Mouse (Mus musculus) embryonic facial prominence, embryonic 15.5 days (tissue): ENCODE results near the gene Wipf1. TPM values are rescaled to one million over a fixed set of nuclear protein-coding genes. Genes with fewer than 3 reads are reported as not detected.

Experiments
- ATAC-seq: fragments of 200-750 bp; cut with Nextera tagmentation; 2 replicates; pipeline ENCODE4 v1.8.0; 2017; ENCODE audit warnings: low read depth, moderate TSS enrichment; ENCODE audit not compliant: insufficient number of reproducible peaks, low FRiP score, low TSS enrichment
- H3K27ac ChIP-seq: fragments of 300-500 bp; sonication (generic); replicated peaks from 2 replicates; pipeline ENCODE4 v1.5.1; 2015; ENCODE audit warnings: mild to moderate bottlenecking, inconsistent platforms
- H3K27me3 ChIP-seq: fragments of 300-500 bp; sonication (generic); 2 replicates; pipeline ENCODE4 v1.6.1; 2015; ENCODE audit warnings: inconsistent platforms
- H3K36me3 ChIP-seq: fragments of 300-500 bp; sonication (generic); 2 replicates; pipeline ENCODE4 v1.6.1; 2015; ENCODE audit warnings: mild to moderate bottlenecking, inconsistent platforms
- H3K4me1 ChIP-seq: fragments of 300-500 bp; sonication (generic); 2 replicates; pipeline ENCODE4 v1.6.1; 2015; ENCODE audit warnings: inconsistent platforms
- H3K4me2 ChIP-seq: fragments of 300-500 bp; sonication (generic); replicated peaks from 2 replicates; pipeline ENCODE4 v1.6.1; 2015; ENCODE audit warnings: mild to moderate bottlenecking, inconsistent platforms
- H3K4me3 ChIP-seq: fragments of 300-500 bp; sonication (generic); replicated peaks from 2 replicates; pipeline ENCODE4 v1.5.1; 2015; ENCODE audit warnings: mild to moderate bottlenecking, inconsistent platforms
- H3K9ac ChIP-seq: fragments of 300-500 bp; sonication (generic); 2 replicates; pipeline ENCODE4 v1.6.1; 2015; ENCODE audit warnings: inconsistent platforms
- H3K9me3 ChIP-seq: fragments of 300-500 bp; sonication (generic); replicated peaks from 2 replicates; pipeline ENCODE4 v1.6.1; 2016; ENCODE audit warnings: inconsistent platforms
- WGBS: fragments of 180-500 bp; shearing (Covaris S2); methylation state at CpG from one replicate; pipeline ENCODE4 v1.1.7; 2015; 5-methylcytosine and 5-hydroxymethylcytosine counted together
- polyA plus RNA-seq: library from polyadenylated mRNA; unstranded; fragments of >200 nt; fragmentation: Nextera tagmentation; extraction: Ambion mirVana; gene quantifications from 2 replicates; pipeline ENCODE4 v1.2.1, GENCODE M21; 2015

Gene Wipf1
- polyA plus RNA-seq, 1 experiment from 2014 or later = 20.0 TPM

DNA sequence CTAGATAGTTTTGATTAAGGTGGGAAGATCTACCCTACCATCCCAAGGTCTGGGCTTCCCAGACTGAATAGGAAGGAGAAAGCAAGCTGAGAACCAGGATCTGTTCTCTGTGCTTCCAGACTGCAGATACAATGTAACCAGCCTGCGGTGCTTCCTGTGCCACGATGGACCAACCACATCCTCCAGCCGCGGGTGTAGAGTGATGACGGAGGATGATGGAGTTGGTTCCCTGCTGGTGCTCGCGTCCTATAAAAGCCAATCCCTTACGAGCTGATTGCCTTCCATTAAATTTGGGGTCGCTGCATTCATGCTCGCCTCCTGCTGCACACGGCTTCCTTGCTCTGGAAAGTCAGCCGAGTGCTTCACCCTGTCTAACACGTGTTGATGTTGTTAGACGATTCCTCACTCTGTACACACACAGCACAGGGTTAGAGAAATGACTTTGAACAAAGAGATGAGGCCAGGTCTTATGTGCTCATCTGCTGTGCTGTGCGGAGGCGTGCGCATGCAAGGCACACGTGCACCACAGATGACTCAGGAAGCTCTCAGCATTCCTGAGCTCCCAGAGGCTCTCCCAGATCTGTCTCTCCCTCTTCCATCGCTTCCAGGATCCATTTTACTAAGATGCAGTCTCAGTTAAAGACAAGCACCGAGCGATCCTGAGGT is 100.6 kb downstream of the Wipf1 start:
- Histone ChIP-seq H3K9me3 (no peaks in the 10 kb centered on the region), H3K9ac (no peak overlapping the region; the same call in 1 of the 2 replicates), H3K4me1 (peaks cover 20% of the 10 kb centered on the region), H3K27me3 (no peaks in the 10 kb centered on the region), H3K27ac (peak overlapping the region; percentile 81), H3K4me2 (no peak overlapping the region), H3K36me3 (peaks cover 19% of the 10 kb centered on the region), H3K4me3 (no peak overlapping the region)
- 42% methylated on average over 21 of the region's 21 CpGs for WGBS
- ATAC-seq = peak; percentile 69; the same call in 1 of the 2 replicates

GRCm38 (mm10) chr2:73427293-73427692 is 102.2 kb downstream of the Wipf1 start:
- ATAC-seq = no peak
- H3K4me1 ChIP-seq = peaks cover 16% of the 10 kb centered on the region
- no peak overlapping the region for H3K4me2 ChIP-seq
- no peaks in the 10 kb centered on the region for H3K9me3 ChIP-seq
- no peak overlapping the region for H3K27ac ChIP-seq
- H3K9ac ChIP-seq = no peak overlapping the region
- no peaks in the 10 kb centered on the region for H3K27me3 ChIP-seq
- WGBS = 50% methylated on average over 1 of the region's 1 CpGs
- H3K36me3 ChIP-seq = 0 out of 2 replicates have a peak, but pooled peaks cover 6% of the 10 kb centered on the region
- H3K4me3 ChIP-seq = no peak overlapping the region

DNA sequence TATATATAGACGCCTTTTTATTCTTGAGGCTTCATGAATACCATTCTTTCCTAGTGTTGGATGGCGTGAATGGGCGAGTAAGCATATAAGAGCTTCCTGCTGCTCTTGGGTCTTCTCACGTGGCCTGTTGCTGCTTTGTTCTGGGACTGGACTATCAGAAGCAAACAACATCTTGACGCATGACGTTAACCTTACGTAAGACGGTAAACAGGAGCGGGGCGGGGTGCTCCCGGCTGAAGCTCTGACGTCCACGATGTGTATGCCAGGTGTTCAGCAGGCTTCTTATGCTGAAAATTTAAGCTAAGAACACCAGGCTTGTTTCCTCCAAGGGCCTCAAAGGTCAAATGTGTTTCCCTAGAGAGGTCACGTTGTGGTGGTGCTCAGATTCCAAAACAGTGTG is 103.7 kb downstream of the Wipf1 start:
- Histone ChIP-seq H3K9ac (no peak overlapping the region), H3K36me3 (no peaks in the 10 kb centered on the region), H3K9me3 (no peaks in the 10 kb centered on the region), H3K4me2 (no peak overlapping the region), H3K27ac (no peak overlapping the region), H3K4me1 (peaks cover 7% of the 10 kb centered on the region), H3K4me3 (no peak overlapping the region), H3K27me3 (no peaks in the 10 kb centered on the region)
- no peak for ATAC-seq
- 74% methylated on average over 14 of the region's 14 CpGs for WGBS

DNA sequence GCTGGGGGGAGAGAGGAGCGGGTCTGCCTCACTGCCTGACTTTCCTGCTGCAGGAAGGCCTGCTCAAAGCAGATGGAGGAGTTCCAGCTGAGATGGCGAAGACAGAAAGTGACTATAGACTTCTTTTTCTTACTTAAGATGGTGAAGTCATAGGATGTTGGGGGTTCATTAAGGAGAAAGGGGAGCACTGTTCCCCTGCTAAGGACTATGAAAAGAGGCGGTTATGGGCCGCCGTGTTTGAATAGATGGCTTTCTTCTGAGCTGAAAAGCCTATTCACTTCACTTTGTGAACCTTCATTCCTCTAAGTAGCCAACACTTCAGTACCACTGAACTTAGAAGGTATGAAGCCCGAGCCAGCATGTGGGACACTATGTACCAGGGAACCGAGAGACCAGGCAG is 109.8 kb downstream of the Wipf1 start:
- Histone ChIP-seq H3K4me1 (no peaks in the 10 kb centered on the region), H3K4me3 (no peak overlapping the region), H3K27ac (no peak overlapping the region), H3K9ac (no peak overlapping the region), H3K4me2 (no peak overlapping the region), H3K27me3 (no peaks in the 10 kb centered on the region), H3K36me3 (no peaks in the 10 kb centered on the region), H3K9me3 (no peaks in the 10 kb centered on the region)
- 72% methylated on average over 7 of the region's 7 CpGs for WGBS
- no peak for ATAC-seq

DNA sequence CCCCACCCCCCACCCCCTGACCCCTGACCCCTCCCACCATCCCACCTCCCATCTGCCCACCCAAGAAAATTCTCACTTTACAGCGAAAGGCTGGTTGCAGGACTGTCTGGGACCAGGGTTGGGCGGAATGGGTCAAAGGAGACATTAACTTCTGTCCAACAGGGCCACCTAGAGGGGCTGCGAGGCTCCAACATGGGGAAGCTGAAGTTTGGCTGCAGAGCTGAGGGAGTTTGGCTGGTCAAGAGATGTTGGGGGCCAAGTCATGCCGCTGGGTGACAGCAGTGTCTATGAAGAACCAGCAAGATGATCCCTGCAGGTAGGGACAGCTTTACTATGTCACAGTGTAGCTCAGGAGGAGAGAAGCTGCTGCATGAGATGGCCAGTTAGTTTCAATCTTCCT is 110.2 kb downstream of the Wipf1 start:
- Histone ChIP-seq H3K27me3 (no peaks in the 10 kb centered on the region), H3K4me3 (no peak overlapping the region), H3K4me2 (no peak overlapping the region), H3K4me1 (no peaks in the 10 kb centered on the region), H3K27ac (no peak overlapping the region), H3K9me3 (no peaks in the 10 kb centered on the region), H3K36me3 (no peaks in the 10 kb centered on the region), H3K9ac (no peak overlapping the region)
- ATAC-seq = no peak
- WGBS = 50% methylated on average over 4 of the region's 4 CpGs

DNA sequence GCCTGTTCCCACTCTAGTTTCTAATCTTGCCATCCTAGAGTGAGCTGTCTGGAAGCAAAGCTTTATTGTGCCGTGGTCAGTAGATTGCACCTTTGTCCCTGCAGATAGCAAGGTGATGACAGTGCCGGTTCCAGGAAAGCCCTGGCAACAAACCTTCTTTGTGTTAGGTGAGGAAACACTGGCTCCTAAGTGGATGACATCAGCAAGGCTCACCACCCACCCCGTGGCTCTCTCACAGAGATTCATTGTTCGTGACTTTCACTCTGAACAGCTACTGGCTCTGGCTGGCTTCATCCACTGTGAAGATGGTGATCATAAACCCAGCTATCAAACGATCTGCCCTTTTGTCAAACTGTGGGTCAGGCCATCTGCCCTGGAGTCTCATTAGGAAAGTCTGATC is 113.6 kb downstream of the Wipf1 start:
- H3K9me3 ChIP-seq = no peaks in the 10 kb centered on the region
- H3K4me1 ChIP-seq = no peaks in the 10 kb centered on the region
- H3K27ac ChIP-seq = no peak overlapping the region
- no peak overlapping the region for H3K9ac ChIP-seq
- 40% methylated on average over 5 of the region's 5 CpGs for WGBS
- H3K4me3 ChIP-seq = no peak overlapping the region
- H3K4me2 ChIP-seq = no peak overlapping the region
- no peaks in the 10 kb centered on the region for H3K27me3 ChIP-seq
- H3K36me3 ChIP-seq = no peaks in the 10 kb centered on the region
- ATAC-seq = no peak

DNA sequence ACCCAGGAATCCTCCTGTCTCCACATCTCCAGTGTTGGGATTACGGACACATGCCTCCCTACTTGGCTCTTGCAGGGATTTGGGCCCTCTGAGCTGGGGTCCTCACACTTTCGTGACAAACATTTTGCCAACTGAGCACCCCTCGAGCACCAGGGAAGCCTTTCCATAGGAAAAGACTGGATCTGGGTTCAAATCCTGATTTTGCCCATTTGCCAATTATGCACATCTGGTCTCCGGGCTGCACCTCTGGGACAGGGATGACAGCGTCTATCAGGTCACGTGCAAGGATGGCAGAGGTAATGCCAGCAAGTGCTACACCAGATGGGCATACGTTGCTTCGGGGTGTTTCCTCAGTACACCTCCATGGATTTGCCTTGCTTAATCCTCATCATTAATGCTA is 119.5 kb downstream of the Wipf1 start:
- no peak overlapping the region for H3K9ac ChIP-seq
- no peaks in the 10 kb centered on the region for H3K36me3 ChIP-seq
- no peaks in the 10 kb centered on the region for H3K27me3 ChIP-seq
- 88% methylated on average over 8 of the region's 8 CpGs for WGBS
- H3K4me3 ChIP-seq = no peak overlapping the region
- H3K9me3 ChIP-seq = no peaks in the 10 kb centered on the region
- no peak overlapping the region for H3K4me2 ChIP-seq
- H3K27ac ChIP-seq = no peak overlapping the region
- ATAC-seq = no peak
- H3K4me1 ChIP-seq = no peaks in the 10 kb centered on the region

- Histone ChIP-seq H3K4me1 (no peaks in the 10 kb centered on the region), H3K4me2 (no peak overlapping the region), H3K27me3 (no peaks in the 10 kb centered on the region), H3K9ac (no peak overlapping the region), H3K9me3 (no peaks in the 10 kb centered on the region), H3K36me3 (no peaks in the 10 kb centered on the region), H3K4me3 (no peak overlapping the region), H3K27ac (no peak overlapping the region)
- ATAC-seq = no peak
- WGBS = 62% methylated on average over 4 of the region's 4 CpGs
These were observed 121.9 kb downstream of the Wipf1 start for GRCm38 (mm10) chr2:73407662-73408061.

- Histone ChIP-seq H3K4me3 (no peak overlapping the region), H3K4me2 (no peak overlapping the region), H3K36me3 (no peaks in the 10 kb centered on the region), H3K27me3 (no peaks in the 10 kb centered on the region), H3K4me1 (0 out of 2 replicates have a peak, but pooled peaks cover 2% of the 10 kb centered on the region), H3K27ac (no peak overlapping the region), H3K9ac (no peak overlapping the region), H3K9me3 (no peaks in the 10 kb centered on the region)
- ATAC-seq = no peak
- WGBS = 87% methylated on average over 9 of the region's 9 CpGs
These were observed 123.1 kb downstream of the Wipf1 start for GRCm38 (mm10) chr2:73406336-73406915.

DNA sequence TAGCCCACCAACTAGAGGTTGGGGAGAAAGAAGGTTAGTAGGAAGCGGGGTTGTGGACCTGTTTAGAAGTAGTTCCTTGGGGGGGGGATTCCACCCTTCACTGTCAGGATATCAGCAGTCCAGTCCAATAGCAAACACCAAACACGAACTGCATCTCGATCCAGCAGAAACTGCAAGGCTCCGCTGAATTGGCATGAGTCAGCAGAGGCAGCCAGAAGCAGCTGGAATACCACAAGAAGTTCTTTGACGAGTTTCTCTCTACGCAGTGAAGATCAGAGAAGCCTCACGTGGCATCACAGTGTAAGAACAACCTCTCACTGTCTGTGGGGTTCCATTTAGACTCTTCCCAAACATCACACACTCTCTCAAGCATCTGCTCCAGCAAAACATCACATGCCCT is 124.6 kb downstream of the Wipf1 start:
- no peaks in the 10 kb centered on the region for H3K9me3 ChIP-seq
- H3K9ac ChIP-seq = no peak overlapping the region
- no peaks in the 10 kb centered on the region for H3K36me3 ChIP-seq
- H3K4me1 ChIP-seq = 0 out of 2 replicates have a peak, but pooled peaks cover 3% of the 10 kb centered on the region
- ATAC-seq = no peak
- H3K4me2 ChIP-seq = no peak overlapping the region
- no peak overlapping the region for H3K4me3 ChIP-seq
- no peaks in the 10 kb centered on the region for H3K27me3 ChIP-seq
- H3K27ac ChIP-seq = no peak overlapping the region
- 90% methylated on average over 7 of the region's 7 CpGs for WGBS

- H3K27me3 ChIP-seq = no peaks in the 10 kb centered on the region
- no peaks in the 10 kb centered on the region for H3K36me3 ChIP-seq
- H3K4me3 ChIP-seq = no peak overlapping the region
- H3K4me1 ChIP-seq = 0 out of 2 replicates have a peak, but pooled peaks cover 3% of the 10 kb centered on the region
- no peak for ATAC-seq
- H3K9ac ChIP-seq = no peak overlapping the region
- no peak overlapping the region for H3K4me2 ChIP-seq
- H3K9me3 ChIP-seq = no peaks in the 10 kb centered on the region
- no peak overlapping the region for H3K27ac ChIP-seq
- WGBS = 79% methylated on average over 9 of the region's 9 CpGs
These were observed 125.1 kb downstream of the Wipf1 start for GRCm38 (mm10) chr2:73404442-73404841.
